Mouse (Mus musculus) spleen, adult 2 months (tissue): ENCODE measurements around the gene Arl1. TPM values are rescaled to one million over a fixed set of nuclear protein-coding genes. Genes with fewer than 3 reads are reported as not detected.
"Not testable (repeated sequence)": the region's sequence is repeated elsewhere in the genome, so short reads cannot be mapped to it uniquely, and the experiment has no call there.

Source experiments
- DNase-seq, 2 experiments: peaks; one replicate each; pipeline versions ENCODE4 v3.0.0 to v3.0.0-alpha.2; 2012 to 2021; ENCODE audit warnings: low spot score in 2 of 2, low read depth in 1 of 2
- H3K27ac ChIP-seq: fragments of 200-500 bp; 2 replicates; pipeline ENCODE4 v1.5.1; 2012; ENCODE audit warnings: low read length, inconsistent platforms; ENCODE audit not compliant: insufficient read depth
- H3K27me3 ChIP-seq: fragments of 200-500 bp; 2 replicates; pipeline ENCODE4 v1.6.1; 2012; ENCODE audit warnings: mild to moderate bottlenecking, moderate library complexity, low read length, inconsistent platforms; ENCODE audit not compliant: control insufficient read depth, insufficient read depth
- H3K36me3 ChIP-seq: fragments of 200-500 bp; 2 replicates; pipeline ENCODE4 v1.6.1; 2012; ENCODE audit warnings: mild to moderate bottlenecking, low read length, inconsistent platforms; ENCODE audit not compliant: control insufficient read depth, insufficient read depth
- H3K4me1 ChIP-seq: fragments of 200-500 bp; 2 replicates; pipeline ENCODE4 v1.6.1; 2011; ENCODE audit warnings: inconsistent platforms; ENCODE audit not compliant: control insufficient read depth, insufficient read depth, insufficient read length
- H3K4me3 ChIP-seq: fragments of 200-500 bp; 2 replicates; pipeline ENCODE4 v1.5.1; 2011; ENCODE audit warnings: mild to moderate bottlenecking, inconsistent platforms; ENCODE audit not compliant: insufficient read depth, insufficient read length; ENCODE audit errors: extremely low read depth
- CTCF ChIP-seq: fragments of 200-500 bp; IDR thresholded peaks from 2 replicates; pipeline ENCODE4 v1.5.1; 2011; ENCODE audit warnings: mild to moderate bottlenecking, inconsistent platforms; ENCODE audit not compliant: insufficient read depth, insufficient read length, insufficient replicate concordance; ENCODE audit errors: extremely low read depth
- POLR2A ChIP-seq: fragments of 200-500 bp; IDR thresholded peaks from 2 replicates; pipeline ENCODE4 v1.6.1; 2011; ENCODE audit warnings: low read depth, low read length, inconsistent platforms
- WGBS: fragments of 180-500 bp; shearing (Covaris S2); methylation state at CpG from one replicate; pipeline ENCODE4 v1.1.7; 2018; 5-methylcytosine and 5-hydroxymethylcytosine counted together
- polyA plus RNA-seq: library from polyadenylated mRNA; depleted of rRNA; stranded (reverse); fragments of >200 nt; gene quantifications from 2 replicates; pipeline ENCODE4 v1.2.3, GENCODE M21; 2012

Gene Arl1
- polyA plus RNA-seq, 1 experiment: 11.1 TPM

DNA sequence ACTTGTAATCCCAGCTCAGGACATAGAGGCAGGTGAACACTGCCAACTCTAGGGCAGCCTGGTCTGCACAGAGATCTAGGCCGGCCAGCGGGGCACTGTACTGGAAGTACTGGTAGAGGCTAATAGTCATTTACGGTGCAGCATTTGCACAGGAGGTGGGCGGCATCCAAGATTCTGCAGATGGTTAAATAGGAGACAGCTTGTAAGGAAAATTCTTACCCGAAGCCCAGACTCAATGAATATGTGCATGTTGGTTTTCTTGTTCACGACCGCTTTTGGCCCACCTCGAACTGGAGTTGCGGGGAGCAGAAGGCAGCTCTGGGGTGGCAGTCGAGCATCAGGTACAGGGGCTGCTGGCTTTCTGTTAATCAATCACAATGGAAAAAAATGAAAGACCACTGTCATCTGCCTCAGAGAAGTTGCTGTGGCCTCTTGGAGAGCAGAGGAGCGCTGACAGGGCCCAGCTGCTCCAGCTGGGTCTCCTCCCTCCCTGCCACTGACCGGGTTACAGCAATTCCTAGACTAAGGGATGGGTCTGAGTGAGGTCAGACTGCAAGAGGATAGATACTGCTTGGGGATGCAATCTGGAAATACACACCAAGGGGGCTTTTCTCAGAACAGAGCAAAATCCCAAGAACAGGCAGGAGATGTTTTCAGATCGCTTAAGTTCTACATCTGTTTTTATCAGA, 31.0 kb downstream of the Arl1 start:
- H3K36me3 ChIP-seq: peaks cover 34% of the 10 kb centered on the region
- WGBS: 92% methylated on average over 13 of the region's 13 CpGs
- no peak for DNase-seq
- H3K27me3 ChIP-seq: no peaks in the 10 kb centered on the region
- no peak overlapping the region for H3K27ac ChIP-seq
- no peaks in the 10 kb centered on the region for H3K4me1 ChIP-seq
- no peak overlapping the region for H3K4me3 ChIP-seq
- TF ChIP-seq CTCF (no peak), POLR2A (no peak)

DNA sequence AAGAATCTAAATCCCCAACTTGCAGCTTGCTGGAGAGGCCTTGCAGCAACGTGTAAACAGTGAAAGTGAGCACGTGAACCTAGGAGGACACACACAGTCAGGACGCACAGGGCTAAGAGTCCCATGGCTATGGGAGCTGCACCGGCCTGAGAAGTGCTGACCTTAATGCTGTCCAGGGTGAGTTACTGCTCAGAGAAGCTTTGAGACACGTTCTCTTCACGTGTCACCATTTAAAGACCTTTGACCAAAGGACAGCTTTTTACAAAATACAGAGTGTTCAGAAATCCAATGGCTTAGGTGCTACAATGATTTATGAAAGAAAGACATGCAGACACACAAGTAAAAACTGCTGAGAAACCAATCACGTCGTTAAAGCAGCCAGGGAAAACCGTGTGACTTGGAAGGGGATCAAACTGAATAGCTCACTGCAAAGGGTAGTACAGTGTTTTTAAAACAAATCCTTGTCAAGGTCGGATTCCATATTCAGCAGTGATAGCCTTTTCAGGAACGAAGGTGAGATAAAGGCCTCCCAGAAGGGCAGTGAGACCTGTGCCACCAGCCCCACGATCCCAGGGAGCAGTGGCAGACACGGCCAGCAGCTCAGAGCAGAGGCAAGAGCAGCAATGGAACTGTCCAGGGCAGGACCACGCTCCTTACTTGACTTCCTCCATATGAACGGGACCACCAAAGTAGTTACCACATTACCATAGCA, 34.9 kb downstream of the Arl1 start:
- no peaks in the 10 kb centered on the region for H3K4me1 ChIP-seq
- TF ChIP-seq CTCF (no peak), POLR2A (no peak)
- no peak overlapping the region for H3K27ac ChIP-seq
- H3K4me3 ChIP-seq: no peak overlapping the region
- H3K36me3 ChIP-seq: peaks cover 39% of the 10 kb centered on the region
- no peak for DNase-seq
- WGBS: 88% methylated on average over 15 of the region's 15 CpGs
- no peaks in the 10 kb centered on the region for H3K27me3 ChIP-seq

- Histone ChIP-seq H3K36me3 (peaks cover 38% of the 10 kb centered on the region), H3K4me1 (no peaks in the 10 kb centered on the region), H3K27ac (no peak overlapping the region), H3K27me3 (no peaks in the 10 kb centered on the region), H3K4me3 (no peak overlapping the region)
- WGBS: 64% methylated on average over 5 of the region's 5 CpGs
- no peak for DNase-seq
- no peak for TF ChIP-seq POLR2A
- TF ChIP-seq CTCF: no peak
These were observed 38.3 kb downstream of the Arl1 start for GRCm38 (mm10) chr10:88768961-88769360.

DNA sequence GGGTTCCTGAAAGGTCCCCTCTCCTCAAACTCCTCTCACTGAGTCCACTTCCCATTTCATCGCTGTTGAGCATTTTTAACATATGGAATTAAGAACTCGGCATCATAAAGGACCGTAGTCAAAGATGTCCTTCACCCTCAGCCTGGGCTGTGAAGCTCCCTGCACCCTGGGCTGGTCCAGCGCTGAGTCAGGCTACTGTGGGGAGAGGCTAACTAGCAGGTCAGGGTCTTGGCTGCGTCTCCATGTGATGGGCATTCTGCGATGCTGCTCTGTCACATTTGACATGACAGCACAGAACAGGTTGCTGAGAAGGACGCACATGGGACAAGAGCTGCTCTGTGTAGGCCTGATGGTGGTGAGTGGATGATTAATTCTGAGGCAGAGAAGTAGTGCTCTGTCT, 39.0 kb downstream of the Arl1 start:
- DNase-seq: no peak
- no peaks in the 10 kb centered on the region for H3K4me1 ChIP-seq
- no peak overlapping the region for H3K4me3 ChIP-seq
- no peaks in the 10 kb centered on the region for H3K27me3 ChIP-seq
- peaks cover 34% of the 10 kb centered on the region for H3K36me3 ChIP-seq
- TF ChIP-seq POLR2A: no peak
- no peak for TF ChIP-seq CTCF
- H3K27ac ChIP-seq: no peak overlapping the region
- WGBS: 95% methylated on average over 7 of the region's 7 CpGs

DNA sequence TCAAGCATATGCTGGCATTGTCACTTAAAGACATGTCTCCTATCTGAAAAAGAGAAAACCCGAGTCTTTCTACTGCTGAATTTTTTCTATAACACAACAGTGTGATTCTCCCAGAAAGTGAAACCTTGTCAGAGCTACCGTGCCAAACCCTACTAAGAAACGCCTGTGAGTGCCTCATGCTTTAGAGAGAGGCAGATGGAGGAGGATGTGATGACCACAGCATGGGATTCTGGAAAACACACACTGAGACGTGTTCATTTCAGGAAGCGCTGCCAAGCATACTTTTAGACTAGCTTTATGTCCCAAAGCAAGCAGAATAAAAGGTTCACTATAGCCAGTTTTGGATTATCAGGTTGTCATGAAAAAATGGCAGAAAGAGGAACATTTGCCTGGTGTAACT, 42.3 kb downstream of the Arl1 start:
- not testable (repeated sequence) for H3K4me1 ChIP-seq, H3K27me3 ChIP-seq, H3K4me3 ChIP-seq, DNase-seq, H3K27ac ChIP-seq
- H3K36me3 ChIP-seq: peaks cover 35% of the 10 kb centered on the region
- WGBS: 89% methylated on average over 5 of the region's 5 CpGs

- Histone ChIP-seq H3K4me1 (no peaks in the 10 kb centered on the region), H3K4me3 (no peak overlapping the region), H3K27ac (no peak overlapping the region), H3K27me3 (no peaks in the 10 kb centered on the region), H3K36me3 (peaks cover 26% of the 10 kb centered on the region)
- no peak for DNase-seq
- no peak for TF ChIP-seq CTCF
- TF ChIP-seq POLR2A: no peak
- WGBS: 88% methylated on average over 6 of the region's 6 CpGs
These were observed 45.5 kb downstream of the Arl1 start for GRCm38 (mm10) chr10:88776206-88776605.

GRCm38 (mm10) chr10:88780716-88781115, 50.1 kb downstream of the Arl1 start:
- Histone ChIP-seq H3K36me3 (peaks cover 27% of the 10 kb centered on the region), H3K27ac (no peak overlapping the region), H3K27me3 (no peaks in the 10 kb centered on the region), H3K4me1 (no peaks in the 10 kb centered on the region), H3K4me3 (no peak overlapping the region)
- DNase-seq: no peak
- 90% methylated on average over 4 of the region's 4 CpGs for WGBS
- TF ChIP-seq CTCF (no peak), POLR2A (no peak)

- WGBS: 76% methylated on average over 2 of the region's 2 CpGs
- not testable (repeated sequence) for H3K27me3 ChIP-seq, H3K4me1 ChIP-seq, H3K27ac ChIP-seq, DNase-seq, H3K4me3 ChIP-seq
- peaks cover 24% of the 10 kb centered on the region for H3K36me3 ChIP-seq
These were observed 52.5 kb downstream of the Arl1 start for GRCm38 (mm10) chr10:88783135-88783534.
